Mouse (Mus musculus) bone marrow, adult 2 months (tissue): Measurements from ENCODE around the gene Topaz1. TPM values are rescaled to one million over a fixed set of nuclear protein-coding genes. Genes with fewer than 3 reads are reported as not detected.

Experiments used
- H3K27ac ChIP-seq: fragments of 200-500 bp; 2 replicates; pipeline ENCODE4 v1.5.1; 2012; ENCODE audit warnings: low read depth, mild to moderate bottlenecking, control low read depth, inconsistent platforms, low read length; ENCODE audit not compliant: control insufficient read depth, poor library complexity, insufficient read depth
- H3K4me1 ChIP-seq: fragments of 200-500 bp; 2 replicates; pipeline ENCODE4 v1.6.1; 2011; ENCODE audit warnings: low read length; ENCODE audit not compliant: control insufficient read depth, insufficient read depth
- H3K4me3 ChIP-seq: fragments of 200-500 bp; replicated peaks from 2 replicates; pipeline ENCODE3; 2011; ENCODE audit warnings: mild to moderate bottlenecking, low read depth, low read length, control low read depth; ENCODE audit not compliant: control insufficient read depth
- CTCF ChIP-seq: fragments of 200-500 bp; IDR thresholded peaks from 2 replicates; pipeline ENCODE4 v1.5.1; 2011; ENCODE audit warnings: low read length, control low read depth; ENCODE audit not compliant: control insufficient read depth, insufficient read depth
- POLR2A ChIP-seq: fragments of 200-500 bp; IDR thresholded peaks from 2 replicates; pipeline ENCODE4 v1.6.1; 2011; ENCODE audit warnings: low read depth, mild to moderate bottlenecking, control low read depth, low read length, borderline replicate concordance; ENCODE audit not compliant: control insufficient read depth
- whole genome bisulfite sequencing: fragments of 180-500 bp; shearing (Covaris S2); methylation state at CpG from one replicate; pipeline ENCODE4 v1.1.7; 2018; 5-methylcytosine and 5-hydroxymethylcytosine counted together
- polyA plus RNA-seq: library from polyadenylated mRNA; stranded (reverse); fragments of >200 nt; gene quantifications from 2 replicates; pipeline ENCODE4 v1.2.4, GENCODE M21; 2011; ENCODE audit warnings: low replicate concordance; ENCODE audit not compliant: missing spikeins, insufficient read depth, insufficient read length

Topaz1 gene
- polyA plus RNA-seq, result not detected in 2 replicates

GRCm38 (mm10) chr9:122747060-122747459 is at the start of gene Topaz1:
Gene Topaz1 (plus strand): TSS chr9:122747346.
- 80% methylated on average over 28 of the region's 28 CpGs for WGBS
- Histone ChIP-seq H3K4me1 (no peaks in the 10 kb centered on the region), H3K27ac (no peak within 1 kb of the TSS), H3K4me3 (no peak within 1 kb of the TSS)
- TF ChIP-seq POLR2A, result no peak
- no peak for TF ChIP-seq CTCF

GRCm38 (mm10) chr9:122701817-122702216 is 45.3 kb upstream of the Topaz1 start:
- Histone ChIP-seq H3K4me1 (no peaks in the 10 kb centered on the region), H3K27ac (no peak overlapping the region), H3K4me3 (no peak overlapping the region)
- TF ChIP-seq CTCF (no peak), POLR2A (no peak)
- 6% methylated on average over 3 of the region's 3 CpGs for WGBS

GRCm38 (mm10) chr9:122713836-122714235 is 33.3 kb upstream of the Topaz1 start:
- WGBS, result 52% methylated on average over 2 of the region's 2 CpGs
- TF ChIP-seq POLR2A, result no peak
- no peak for TF ChIP-seq CTCF
- H3K4me1 ChIP-seq, result no peaks in the 10 kb centered on the region

GRCm38 (mm10) chr9:122715046-122715445 is 32.1 kb upstream of the Topaz1 start:
- no peak for TF ChIP-seq CTCF
- no peak for TF ChIP-seq POLR2A
- Histone ChIP-seq H3K4me1 (no peaks in the 10 kb centered on the region), H3K4me3 (no peak overlapping the region), H3K27ac (no peak overlapping the region)
- 63% methylated on average over 2 of the region's 2 CpGs for WGBS

More at GRCm38 (mm10) chr9:122713836-122714235, 33.3 kb upstream of the Topaz1 start:
- Histone ChIP-seq H3K4me3 (no peak overlapping the region), H3K27ac (no peak overlapping the region)

GRCm38 (mm10) chr9:122716131-122716921 is 30.8 kb upstream of the Topaz1 start:
- TF ChIP-seq POLR2A (no peak), CTCF (no peak)
- Histone ChIP-seq H3K4me3 (no peak overlapping the region), H3K4me1 (no peaks in the 10 kb centered on the region), H3K27ac (no peak overlapping the region)
- 43% methylated on average over 7 of the region's 7 CpGs for WGBS

- TF ChIP-seq POLR2A, result no peak
- no peak for TF ChIP-seq CTCF
- 54% methylated on average over 4 of the region's 4 CpGs for WGBS
- Histone ChIP-seq H3K27ac (no peak overlapping the region), H3K4me3 (no peak overlapping the region), H3K4me1 (no peaks in the 10 kb centered on the region)
These were observed 24.9 kb upstream of the Topaz1 start for GRCm38 (mm10) chr9:122722296-122722695.

- 53% methylated on average over 22 of the region's 22 CpGs for WGBS
- no peak for TF ChIP-seq CTCF
- TF ChIP-seq POLR2A, result no peak
These were observed 21.9 kb upstream of the Topaz1 start for GRCm38 (mm10) chr9:122725046-122725765.

GRCm38 (mm10) chr9:122729500-122729899 is 17.6 kb upstream of the Topaz1 start:
- 21% methylated on average over 10 of the region's 10 CpGs for WGBS
- H3K4me3 ChIP-seq, result no peak overlapping the region
- 0 out of 2 replicates have a peak, but pooled peaks have one; percentile 15 for TF ChIP-seq CTCF
- TF ChIP-seq POLR2A, result no peak
- H3K27ac ChIP-seq, result no peak overlapping the region
- H3K4me1 ChIP-seq, result no peaks in the 10 kb centered on the region

More at GRCm38 (mm10) chr9:122725046-122725765, 21.9 kb upstream of the Topaz1 start:
- Histone ChIP-seq H3K27ac (no peak overlapping the region), H3K4me1 (no peaks in the 10 kb centered on the region), H3K4me3 (no peak overlapping the region)
